Mouse (Mus musculus): ENCODE results near the gene Gm11937. TPM values are rescaled to one million over a fixed set of nuclear protein-coding genes. Genes with fewer than 3 reads are reported as not detected.

Gene Gm11937
- not detected for polyA plus RNA-seq (2014; fragmentation: Illumina TruSeq; extraction: RNeasy Lipid Tissue Mini Kit (QIAGEN cat#74804); ENCODE audit: low read depth, low replicate concordance)

DNA sequence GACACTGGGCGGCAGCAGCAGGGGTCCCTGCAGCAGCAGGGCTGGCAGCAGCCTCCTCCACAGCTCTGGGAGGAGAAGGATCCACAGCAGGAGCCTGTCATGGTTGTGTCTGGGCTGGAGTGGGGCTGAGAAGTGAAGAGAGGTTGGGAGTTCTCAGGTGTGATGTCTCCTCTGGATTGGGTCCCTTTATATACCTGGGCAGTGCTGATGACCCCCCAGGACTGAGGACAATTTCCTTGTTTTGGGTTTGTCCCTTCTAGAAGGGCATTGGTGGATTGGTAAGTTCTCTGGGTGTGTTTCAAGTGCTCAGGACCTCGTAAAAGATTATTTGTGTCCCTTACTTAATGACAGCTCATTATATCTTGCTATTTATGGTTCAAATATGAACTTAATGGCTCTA is at the start of gene Gm11937:
Gene Gm11937, minus strand, starts transcription at position 101 of the 400 bp plus-strand sequence.

DNA sequence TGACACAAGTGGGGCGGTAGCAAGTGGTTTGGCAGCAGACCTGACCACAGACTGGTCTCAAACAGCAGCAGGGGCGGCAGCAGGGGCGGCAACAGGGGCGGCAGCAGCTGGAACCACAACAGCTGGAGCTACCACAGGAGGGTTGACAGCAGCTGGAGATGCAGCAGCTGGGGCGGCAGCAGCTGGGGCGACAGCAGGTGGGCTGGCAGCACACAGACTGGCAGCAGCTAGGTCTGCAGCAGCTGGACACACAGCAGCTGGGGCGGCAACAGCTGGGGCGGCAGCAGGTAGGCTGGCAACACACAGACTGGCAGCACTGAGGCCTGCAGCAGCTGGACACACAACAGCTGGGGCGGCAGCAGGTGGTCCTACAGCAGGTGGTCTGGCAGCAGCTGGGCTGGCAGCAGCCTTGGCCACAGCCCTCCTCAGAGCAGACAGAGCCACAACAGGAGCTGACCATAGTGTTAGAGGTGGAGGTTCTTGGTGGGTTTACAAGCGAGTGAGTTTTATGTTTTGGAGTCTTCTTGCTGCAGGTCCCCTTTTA is 48.5 kb upstream of the Gm11937 start, which contains the start of gene Gm11563:
Gene Gm11563, minus strand, starts transcription at position 494 of the 544 bp plus-strand sequence.

DNA sequence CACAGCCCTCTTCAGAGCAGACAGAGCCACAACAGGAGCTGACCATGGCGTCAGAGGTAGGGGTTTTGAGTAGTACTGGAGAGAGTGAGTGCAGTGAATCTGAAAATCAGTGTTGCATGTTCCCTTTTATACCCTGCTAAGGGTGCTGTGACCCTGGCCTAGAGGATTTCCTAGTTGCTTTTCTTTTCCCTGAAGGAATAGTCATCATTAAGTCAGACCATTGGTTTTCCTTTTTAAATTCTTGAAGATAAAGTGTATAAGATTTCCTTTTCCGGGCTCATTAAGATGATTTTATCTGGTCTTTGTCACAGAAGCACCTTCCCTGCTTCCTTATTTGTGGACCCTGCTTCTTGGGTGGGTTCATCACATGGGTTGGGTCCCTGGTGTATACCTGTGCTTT is 40.1 kb upstream of the Gm11937 start, which contains the start of gene Gm11555:
Gene Gm11555, minus strand, starts transcription at position 101 of the 400 bp plus-strand sequence.

DNA sequence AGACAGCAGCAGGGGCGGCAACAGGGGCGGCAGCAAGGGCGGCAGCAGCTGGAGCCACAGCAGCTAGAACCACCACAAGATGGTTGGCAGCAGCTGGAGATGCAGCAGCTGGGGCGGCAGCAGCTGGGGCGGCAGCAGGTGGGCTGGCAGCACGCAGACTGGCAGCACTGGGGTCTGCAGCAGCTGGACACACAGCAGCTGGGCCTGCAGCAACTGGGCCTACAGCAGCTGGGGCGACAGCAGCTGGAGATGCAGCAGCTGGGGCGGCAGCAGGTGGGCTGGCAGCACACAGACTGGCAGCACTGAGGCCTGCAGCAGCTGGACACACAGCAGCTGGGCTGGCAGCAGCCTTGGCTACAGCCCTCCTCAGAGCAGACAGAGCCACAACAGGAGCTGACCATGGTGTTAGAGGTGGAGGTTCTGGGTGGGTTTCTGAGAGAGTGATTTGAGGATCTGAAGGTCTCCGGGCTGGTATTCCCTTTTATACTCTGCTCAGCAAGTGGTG is 33.7 kb upstream of the Gm11937 start, which contains the start of gene Krtap4-7:
Gene Krtap4-7, minus strand, starts transcription at position 455 of the 505 bp plus-strand sequence.

DNA sequence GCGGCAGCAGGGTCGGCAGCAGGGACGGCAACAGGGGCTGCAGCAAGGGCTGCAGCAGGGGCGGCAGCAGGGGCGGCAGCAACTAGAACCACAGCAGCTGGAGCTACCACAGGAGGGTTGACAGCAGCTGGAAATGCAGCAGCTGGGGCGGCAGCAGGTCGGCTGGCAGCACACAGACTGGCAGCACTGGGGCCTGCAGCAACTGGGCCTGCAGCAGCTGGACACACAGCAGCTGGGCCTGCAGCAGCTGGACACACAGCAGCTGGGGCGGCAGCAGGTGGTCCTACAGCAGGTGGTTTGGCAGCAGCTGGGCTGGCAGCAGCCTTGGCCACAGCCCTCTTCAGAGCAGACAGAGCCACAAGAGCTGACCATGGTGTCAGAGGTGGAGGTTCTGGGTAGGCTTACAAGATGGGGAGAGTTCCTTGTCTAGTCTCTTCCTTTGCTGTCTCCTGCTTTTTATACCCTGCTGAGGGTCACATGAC is 24.7 kb upstream of the Gm11937 start, which contains the start of gene Krtap4-2:
Gene Krtap4-2, minus strand, starts transcription at position 432 of the 482 bp plus-strand sequence.

DNA sequence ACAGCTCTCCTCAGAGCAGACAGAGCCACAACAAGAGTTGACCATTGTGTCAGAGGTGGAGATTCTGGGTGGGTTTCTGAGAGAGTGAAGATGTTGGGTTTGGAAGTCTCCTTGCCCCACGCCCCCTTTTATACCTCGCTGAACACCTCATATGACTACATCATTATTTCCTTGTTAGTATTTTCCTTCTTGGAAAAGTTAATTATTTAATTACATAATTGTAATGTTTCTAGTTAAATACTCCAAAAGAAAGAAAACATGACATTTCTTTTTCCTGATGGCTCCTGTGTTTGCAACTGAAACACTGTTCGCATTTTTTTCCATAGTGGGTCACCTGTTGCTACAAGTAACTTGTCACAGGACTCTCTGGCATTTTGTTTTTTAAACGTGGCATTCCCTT is 18.1 kb upstream of the Gm11937 start, which contains the start of gene Krtap4-1:
Gene Krtap4-1, minus strand, starts transcription at position 101 of the 400 bp plus-strand sequence.

DNA sequence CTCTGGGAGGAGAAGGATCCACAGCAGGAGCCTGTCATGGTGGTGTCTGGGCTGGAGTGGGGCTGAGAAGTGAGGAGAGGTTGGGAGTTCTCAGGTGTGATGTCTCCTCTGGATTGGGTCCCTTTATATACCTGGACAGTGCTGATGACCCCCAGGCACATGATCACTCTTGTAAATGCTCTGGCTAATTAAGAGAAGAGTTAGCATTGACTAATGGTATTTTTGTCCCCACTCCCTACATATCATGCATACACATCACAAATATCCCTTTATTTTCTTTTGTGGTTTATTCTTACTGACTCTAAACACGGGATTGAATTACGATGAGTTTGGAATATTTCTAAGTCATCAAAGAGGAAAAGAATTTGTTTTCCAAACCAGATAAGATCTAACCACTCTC is 10.3 kb upstream of the Gm11937 start, which contains the start of gene Gm11562:
Gene Gm11562, minus strand, starts transcription at position 101 of the 400 bp plus-strand sequence.

DNA sequence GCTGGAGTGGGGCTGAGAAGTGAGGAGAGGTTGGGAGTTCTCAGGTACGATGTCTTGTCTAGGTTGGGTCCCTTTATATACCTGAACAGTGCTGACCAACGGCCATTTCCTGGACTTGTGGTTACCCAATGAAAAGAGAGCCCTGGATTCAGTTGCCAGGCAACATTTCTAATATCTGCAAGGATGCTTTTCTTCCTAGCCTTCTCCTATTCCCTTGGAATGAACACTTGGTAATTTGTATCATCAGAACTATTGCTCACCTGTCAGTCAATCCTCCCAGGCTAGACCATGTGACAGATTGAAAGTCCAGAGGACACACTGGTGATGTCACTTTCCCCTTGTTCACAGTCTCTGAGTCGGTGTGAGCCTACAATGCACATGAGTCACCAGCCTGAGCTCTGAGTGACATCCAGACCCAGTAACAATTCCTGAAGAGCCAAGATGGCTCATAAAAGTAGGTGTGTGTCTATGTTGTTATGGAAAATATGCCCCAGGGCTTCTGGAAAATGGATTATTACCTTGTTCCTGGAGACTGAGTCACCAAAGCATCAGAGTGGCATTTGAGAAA is 4.9 kb upstream of the Gm11937 start, which contains the start of gene Krtap2-4:
Gene Krtap2-4, minus strand, starts transcription at position 51 of the 568 bp plus-strand sequence.

DNA sequence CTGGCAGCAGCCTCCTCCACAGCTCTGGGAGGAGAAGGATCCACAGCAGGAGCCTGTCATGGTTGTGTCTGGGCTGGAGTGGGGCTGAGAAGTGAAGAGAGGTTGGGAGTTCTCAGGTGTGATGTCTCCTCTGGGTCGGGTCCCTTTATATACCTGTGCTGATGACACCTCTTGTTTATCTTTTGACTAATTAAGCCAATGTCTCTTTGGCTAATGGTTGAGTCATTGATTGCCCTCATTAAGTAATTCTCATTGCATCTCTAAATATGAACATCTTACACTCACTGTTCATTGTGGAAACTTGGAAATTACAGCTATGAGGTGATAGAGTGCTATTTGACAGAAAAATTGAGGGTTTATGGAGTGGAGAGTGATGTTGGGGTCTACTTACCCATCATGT is 6.8 kb downstream of the Gm11937 start, which contains the start of gene Gm11938:
Gene Gm11938, minus strand, starts transcription at position 101 of the 400 bp plus-strand sequence.

DNA sequence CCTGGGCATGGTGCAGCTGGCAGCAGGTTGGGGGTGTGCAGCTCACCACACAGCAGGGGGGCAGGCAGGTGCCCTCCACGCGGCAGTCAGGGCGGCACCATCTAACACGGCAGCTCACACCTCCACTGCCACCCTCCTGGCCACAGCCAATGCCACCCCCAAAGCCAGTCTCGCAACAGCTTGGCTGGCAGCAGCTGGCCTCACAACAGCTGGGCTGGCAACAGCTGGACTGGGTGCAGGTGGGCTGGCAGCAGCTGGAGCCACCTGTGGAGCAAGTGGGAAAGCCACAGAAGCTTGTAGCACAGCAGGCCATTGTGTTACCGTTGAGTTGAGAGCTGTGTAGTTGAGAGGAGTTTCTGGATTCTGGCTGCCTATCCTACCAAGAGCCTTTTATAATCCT is 12.2 kb downstream of the Gm11937 start, which contains the start of gene Krtap9-3:
Gene Krtap9-3, minus strand, starts transcription at position 364 of the 400 bp plus-strand sequence.

DNA sequence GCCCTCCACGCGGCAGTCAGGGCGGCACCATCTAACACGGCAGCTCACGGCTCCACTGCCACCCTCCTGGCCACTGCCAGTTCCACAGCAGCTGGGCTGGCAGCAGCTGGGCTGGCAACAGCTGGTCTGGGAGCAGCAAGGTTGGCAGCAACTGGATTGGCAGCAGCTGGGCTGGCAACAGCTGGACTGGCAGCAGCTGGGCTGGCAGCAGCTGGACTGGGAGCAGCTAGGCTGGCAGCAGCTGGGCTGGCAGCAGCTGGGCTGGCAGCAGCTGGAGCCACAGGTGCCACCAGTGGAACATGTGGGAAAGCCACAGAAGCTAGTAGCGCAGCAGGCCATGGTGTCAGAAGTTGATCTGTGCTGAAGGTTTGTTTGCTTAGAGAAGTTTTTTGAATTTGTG is 19.0 kb downstream of the Gm11937 start, which contains the start of gene Krtap1-3:
Gene Krtap1-3, minus strand, starts transcription at position 359 of the 400 bp plus-strand sequence.

DNA sequence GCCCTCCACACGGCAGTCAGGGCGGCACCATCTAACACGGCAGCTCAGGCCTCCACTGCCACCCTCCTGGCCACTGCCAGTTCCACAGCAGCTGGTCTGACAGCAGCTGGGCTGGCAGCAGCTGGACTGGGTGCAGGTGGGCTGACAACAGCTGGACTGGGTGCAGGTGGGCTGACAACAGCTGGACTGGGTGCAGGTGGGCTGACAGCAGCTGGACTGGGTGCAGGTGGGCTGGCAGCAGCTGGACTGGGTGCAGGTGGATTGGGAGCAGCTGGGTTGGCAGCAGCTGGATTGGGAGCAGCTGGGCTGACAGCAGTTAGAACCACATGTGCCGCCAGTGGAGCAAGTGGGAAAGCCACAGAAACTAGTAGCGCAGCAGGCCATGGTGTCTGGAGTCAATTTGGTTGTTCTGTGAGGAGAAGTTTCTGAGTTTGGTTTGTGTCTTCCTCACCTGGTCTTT is 26.7 kb downstream of the Gm11937 start, which contains the start of gene Krtap1-4:
Gene Krtap1-4, minus strand, starts transcription at position 410 of the 460 bp plus-strand sequence.

DNA sequence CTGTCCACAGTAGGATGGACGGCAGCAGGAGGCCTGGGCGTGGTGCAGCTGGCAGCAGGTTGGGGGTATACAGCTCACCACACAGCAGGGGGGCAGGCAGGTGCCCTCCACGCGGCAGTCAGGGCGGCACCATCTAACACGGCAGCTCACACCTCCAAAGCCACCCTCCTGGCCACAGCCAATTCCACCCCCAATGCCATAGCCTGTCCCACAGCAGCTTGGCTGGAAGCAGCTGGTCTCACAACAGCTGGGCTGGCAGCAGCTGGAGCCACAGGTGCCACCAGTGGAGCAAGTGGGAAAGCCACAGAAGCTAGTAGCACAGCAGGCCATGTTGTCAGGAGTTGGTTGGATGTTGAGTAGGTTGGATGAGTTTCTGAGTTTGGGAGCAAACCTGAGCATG is 29.4 kb downstream of the Gm11937 start, which contains the start of gene Krtap1-5:
Gene Krtap1-5, minus strand, starts transcription at position 381 of the 400 bp plus-strand sequence.

DNA sequence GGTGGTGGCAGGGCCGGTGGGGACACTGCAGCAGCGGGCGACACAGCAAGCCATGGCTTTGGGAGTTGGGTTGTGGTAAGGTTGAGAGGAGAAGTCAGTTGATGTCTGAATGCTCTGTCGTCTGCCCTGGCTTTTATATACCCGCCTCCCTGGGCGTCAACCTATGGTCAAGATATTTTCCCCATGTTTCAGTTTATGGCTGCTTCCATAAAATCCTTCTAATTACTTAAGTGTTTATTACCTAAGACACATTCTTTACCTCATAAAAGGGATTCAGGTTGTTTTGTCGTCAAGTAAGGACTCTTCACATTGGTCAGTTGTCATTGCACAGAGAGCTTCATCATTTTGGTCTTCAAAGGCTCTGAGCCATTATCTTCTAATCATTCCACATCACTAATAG is 43.5 kb downstream of the Gm11937 start, which contains the start of gene Krtap3-1:
Gene Krtap3-1, minus strand, starts transcription at position 101 of the 400 bp plus-strand sequence.

Other genes with a start within 250 kb of the Gm11937 start
- not detected for gene Krt28, start 235.3 kb downstream of the Gm11937 start, polyA plus RNA-seq (2014; fragmentation: Illumina TruSeq; extraction: RNeasy Lipid Tissue Mini Kit (QIAGEN cat#74804); ENCODE audit: low read depth, low replicate concordance)
- gene Krt10, start 220.8 kb downstream of the Gm11937 start, polyA plus RNA-seq (2014; fragmentation: Illumina TruSeq; extraction: RNeasy Lipid Tissue Mini Kit (QIAGEN cat#74804); ENCODE audit: low read depth, low replicate concordance): 14.8 TPM
- gene Krt12, start 187.9 kb downstream of the Gm11937 start, polyA plus RNA-seq (2014; fragmentation: Illumina TruSeq; extraction: RNeasy Lipid Tissue Mini Kit (QIAGEN cat#74804); ENCODE audit: low read depth, low replicate concordance): not detected
- gene Krt20, start 172.0 kb downstream of the Gm11937 start, polyA plus RNA-seq (2014; fragmentation: Illumina TruSeq; extraction: RNeasy Lipid Tissue Mini Kit (QIAGEN cat#74804); ENCODE audit: low read depth, low replicate concordance): not detected
- gene Krt23, start 117.1 kb downstream of the Gm11937 start, polyA plus RNA-seq (2014; fragmentation: Illumina TruSeq; extraction: RNeasy Lipid Tissue Mini Kit (QIAGEN cat#74804); ENCODE audit: low read depth, low replicate concordance): not detected
- not detected for gene Krt39, start 88.9 kb downstream of the Gm11937 start, polyA plus RNA-seq (2014; fragmentation: Illumina TruSeq; extraction: RNeasy Lipid Tissue Mini Kit (QIAGEN cat#74804); ENCODE audit: low read depth, low replicate concordance)
- gene Krt40, start 67.0 kb downstream of the Gm11937 start, polyA plus RNA-seq (2014; fragmentation: Illumina TruSeq; extraction: RNeasy Lipid Tissue Mini Kit (QIAGEN cat#74804); ENCODE audit: low read depth, low replicate concordance): not detected
- gene Krtap3-3, start 59.3 kb downstream of the Gm11937 start, polyA plus RNA-seq (2014; fragmentation: Illumina TruSeq; extraction: RNeasy Lipid Tissue Mini Kit (QIAGEN cat#74804); ENCODE audit: low read depth, low replicate concordance): not detected
- not detected for gene Krtap3-2, start 53.3 kb downstream of the Gm11937 start, polyA plus RNA-seq (2014; fragmentation: Illumina TruSeq; extraction: RNeasy Lipid Tissue Mini Kit (QIAGEN cat#74804); ENCODE audit: low read depth, low replicate concordance)
- gene Gm11939, start 50.7 kb downstream of the Gm11937 start, polyA plus RNA-seq (2014; fragmentation: Illumina TruSeq; extraction: RNeasy Lipid Tissue Mini Kit (QIAGEN cat#74804); ENCODE audit: low read depth, low replicate concordance): not detected
- gene Krtap3-1, start 43.6 kb downstream of the Gm11937 start, polyA plus RNA-seq (2014; fragmentation: Illumina TruSeq; extraction: RNeasy Lipid Tissue Mini Kit (QIAGEN cat#74804); ENCODE audit: low read depth, low replicate concordance): not detected
- gene Krtap1-5, start 29.2 kb downstream of the Gm11937 start, polyA plus RNA-seq (2014; fragmentation: Illumina TruSeq; extraction: RNeasy Lipid Tissue Mini Kit (QIAGEN cat#74804); ENCODE audit: low read depth, low replicate concordance): not detected
- not detected for gene Krtap1-4, start 26.5 kb downstream of the Gm11937 start, polyA plus RNA-seq (2014; fragmentation: Illumina TruSeq; extraction: RNeasy Lipid Tissue Mini Kit (QIAGEN cat#74804); ENCODE audit: low read depth, low replicate concordance)
- gene Krtap1-3, start 18.9 kb downstream of the Gm11937 start, polyA plus RNA-seq (2014; fragmentation: Illumina TruSeq; extraction: RNeasy Lipid Tissue Mini Kit (QIAGEN cat#74804); ENCODE audit: low read depth, low replicate concordance): not detected
- not detected for gene Krtap9-3, start 12.1 kb downstream of the Gm11937 start, polyA plus RNA-seq (2014; fragmentation: Illumina TruSeq; extraction: RNeasy Lipid Tissue Mini Kit (QIAGEN cat#74804); ENCODE audit: low read depth, low replicate concordance)
- not detected for gene Gm11938, start 6.9 kb downstream of the Gm11937 start, polyA plus RNA-seq (2014; fragmentation: Illumina TruSeq; extraction: RNeasy Lipid Tissue Mini Kit (QIAGEN cat#74804); ENCODE audit: low read depth, low replicate concordance)
- not detected for gene Krtap2-4, start 4.7 kb upstream of the Gm11937 start, polyA plus RNA-seq (2014; fragmentation: Illumina TruSeq; extraction: RNeasy Lipid Tissue Mini Kit (QIAGEN cat#74804); ENCODE audit: low read depth, low replicate concordance)
- gene Gm11562, start 10.2 kb upstream of the Gm11937 start, polyA plus RNA-seq (2014; fragmentation: Illumina TruSeq; extraction: RNeasy Lipid Tissue Mini Kit (QIAGEN cat#74804); ENCODE audit: low read depth, low replicate concordance): not detected
- not detected for gene Krtap4-1, start 18.0 kb upstream of the Gm11937 start, polyA plus RNA-seq (2014; fragmentation: Illumina TruSeq; extraction: RNeasy Lipid Tissue Mini Kit (QIAGEN cat#74804); ENCODE audit: low read depth, low replicate concordance)
- gene Krtap4-2, start 24.9 kb upstream of the Gm11937 start, polyA plus RNA-seq (2014; fragmentation: Illumina TruSeq; extraction: RNeasy Lipid Tissue Mini Kit (QIAGEN cat#74804); ENCODE audit: low read depth, low replicate concordance): not detected
- gene Krtap4-7, start 33.9 kb upstream of the Gm11937 start, polyA plus RNA-seq (2014; fragmentation: Illumina TruSeq; extraction: RNeasy Lipid Tissue Mini Kit (QIAGEN cat#74804); ENCODE audit: low read depth, low replicate concordance): not detected
- gene Gm11555, start 40.0 kb upstream of the Gm11937 start, polyA plus RNA-seq (2014; fragmentation: Illumina TruSeq; extraction: RNeasy Lipid Tissue Mini Kit (QIAGEN cat#74804); ENCODE audit: low read depth, low replicate concordance): not detected
- not detected for gene Gm11563, start 48.8 kb upstream of the Gm11937 start, polyA plus RNA-seq (2014; fragmentation: Illumina TruSeq; extraction: RNeasy Lipid Tissue Mini Kit (QIAGEN cat#74804); ENCODE audit: low read depth, low replicate concordance)
- gene Krtap4-6, start 55.8 kb upstream of the Gm11937 start, polyA plus RNA-seq (2014; fragmentation: Illumina TruSeq; extraction: RNeasy Lipid Tissue Mini Kit (QIAGEN cat#74804); ENCODE audit: low read depth, low replicate concordance): not detected
- gene Gm14190, start 80.6 kb upstream of the Gm11937 start, polyA plus RNA-seq (2014; fragmentation: Illumina TruSeq; extraction: RNeasy Lipid Tissue Mini Kit (QIAGEN cat#74804); ENCODE audit: low read depth, low replicate concordance): not detected
- not detected for gene Gm14180, start 124.1 kb upstream of the Gm11937 start, polyA plus RNA-seq (2014; fragmentation: Illumina TruSeq; extraction: RNeasy Lipid Tissue Mini Kit (QIAGEN cat#74804); ENCODE audit: low read depth, low replicate concordance)
- not detected for gene Gm11595, start 162.7 kb upstream of the Gm11937 start, polyA plus RNA-seq (2014; fragmentation: Illumina TruSeq; extraction: RNeasy Lipid Tissue Mini Kit (QIAGEN cat#74804); ENCODE audit: low read depth, low replicate concordance)
- gene Krtap4-8, start 170.5 kb upstream of the Gm11937 start, polyA plus RNA-seq (2014; fragmentation: Illumina TruSeq; extraction: RNeasy Lipid Tissue Mini Kit (QIAGEN cat#74804); ENCODE audit: low read depth, low replicate concordance): not detected
- gene Krtap4-9, start 175.0 kb upstream of the Gm11937 start, polyA plus RNA-seq (2014; fragmentation: Illumina TruSeq; extraction: RNeasy Lipid Tissue Mini Kit (QIAGEN cat#74804); ENCODE audit: low read depth, low replicate concordance): not detected
- gene Gm11596, start 183.3 kb upstream of the Gm11937 start, polyA plus RNA-seq (2014; fragmentation: Illumina TruSeq; extraction: RNeasy Lipid Tissue Mini Kit (QIAGEN cat#74804); ENCODE audit: low read depth, low replicate concordance): not detected
- not detected for gene Gm11569, start 188.7 kb upstream of the Gm11937 start, polyA plus RNA-seq (2014; fragmentation: Illumina TruSeq; extraction: RNeasy Lipid Tissue Mini Kit (QIAGEN cat#74804); ENCODE audit: low read depth, low replicate concordance)
- not detected for gene Gm11554, start 194.3 kb upstream of the Gm11937 start, polyA plus RNA-seq (2014; fragmentation: Illumina TruSeq; extraction: RNeasy Lipid Tissue Mini Kit (QIAGEN cat#74804); ENCODE audit: low read depth, low replicate concordance)
- gene Krtap4-13, start 199.7 kb upstream of the Gm11937 start, polyA plus RNA-seq (2014; fragmentation: Illumina TruSeq; extraction: RNeasy Lipid Tissue Mini Kit (QIAGEN cat#74804); ENCODE audit: low read depth, low replicate concordance): not detected
- not detected for gene Gm11564, start 205.5 kb upstream of the Gm11937 start, polyA plus RNA-seq (2014; fragmentation: Illumina TruSeq; extraction: RNeasy Lipid Tissue Mini Kit (QIAGEN cat#74804); ENCODE audit: low read depth, low replicate concordance)
- gene 2300003K06Rik, start 227.9 kb upstream of the Gm11937 start, polyA plus RNA-seq (2014; fragmentation: Illumina TruSeq; extraction: RNeasy Lipid Tissue Mini Kit (QIAGEN cat#74804); ENCODE audit: low read depth, low replicate concordance): not detected
- gene Krtap4-16, start 241.4 kb upstream of the Gm11937 start, polyA plus RNA-seq (2014; fragmentation: Illumina TruSeq; extraction: RNeasy Lipid Tissue Mini Kit (QIAGEN cat#74804); ENCODE audit: low read depth, low replicate concordance): not detected
- not detected for gene Gm11568, start 247.7 kb upstream of the Gm11937 start, polyA plus RNA-seq (2014; fragmentation: Illumina TruSeq; extraction: RNeasy Lipid Tissue Mini Kit (QIAGEN cat#74804); ENCODE audit: low read depth, low replicate concordance)